Mouse (Mus musculus) retina, postnatal 7 days (tissue): ENCODE results near the gene Zfp541.

Source experiments
- DNase-seq: peaks from one replicate; pipeline ENCODE4 v3.0.0-alpha.2; 2012; ENCODE audit warnings: low read depth, low spot score

Gene Zfp541

GRCm38 (mm10) chr7:16080581-16080980 lies 19.0 kb downstream of the Zfp541 start:
- DNase-seq, result no peak

- DNase-seq, result no peak
Measured at GRCm38 (mm10) chr7:16083361-16083760, 21.7 kb downstream of the Zfp541 start.

- no peak for DNase-seq
Measured at GRCm38 (mm10) chr7:16087587-16087986, 26.0 kb downstream of the Zfp541 start.

GRCm38 (mm10) chr7:16094592-16094991 lies 33.0 kb downstream of the Zfp541 start:
- no peak for DNase-seq

GRCm38 (mm10) chr7:16098021-16099017 lies 36.7 kb downstream of the Zfp541 start, which contains the start of gene Napa:
Gene Napa, plus strand, starts transcription at chr7:16098458.
- peak; percentile 99 for DNase-seq

- no peak for DNase-seq
Measured at GRCm38 (mm10) chr7:16099901-16100300, 38.3 kb downstream of the Zfp541 start.

GRCm38 (mm10) chr7:16101081-16101480 lies 39.5 kb downstream of the Zfp541 start:
- no peak for DNase-seq

GRCm38 (mm10) chr7:16101726-16102475 lies 40.3 kb downstream of the Zfp541 start:
- DNase-seq, result no peak

- DNase-seq, result no peak
Measured at GRCm38 (mm10) chr7:16102686-16103226, 41.1 kb downstream of the Zfp541 start.

GRCm38 (mm10) chr7:16103760-16104159 lies 42.1 kb downstream of the Zfp541 start:
- no peak for DNase-seq

GRCm38 (mm10) chr7:16104611-16105388 lies 43.2 kb downstream of the Zfp541 start:
- peak; percentile 65 for DNase-seq

- no peak for DNase-seq
Measured at GRCm38 (mm10) chr7:16108886-16109542, 47.4 kb downstream of the Zfp541 start.

- DNase-seq, result no peak
Measured at GRCm38 (mm10) chr7:16110158-16110557, 48.5 kb downstream of the Zfp541 start.

GRCm38 (mm10) chr7:16111284-16112090 lies 49.9 kb downstream of the Zfp541 start:
- no peak for DNase-seq

- no peak for DNase-seq
Measured at GRCm38 (mm10) chr7:16116418-16116817, 54.8 kb downstream of the Zfp541 start.

- DNase-seq, result no peak
Measured at GRCm38 (mm10) chr7:16117100-16117499, 55.5 kb downstream of the Zfp541 start.

- DNase-seq, result peak; percentile 90
Measured at GRCm38 (mm10) chr7:16119569-16120261, 58.1 kb downstream of the Zfp541 start, which contains the start of gene Kptn. Gene Kptn, plus strand, starts transcription at chr7:16119895.

GRCm38 (mm10) chr7:16120262-16120600 lies 58.6 kb downstream of the Zfp541 start:
- DNase-seq, result no peak

- DNase-seq, result no peak
Measured at GRCm38 (mm10) chr7:16125829-16126228, 64.2 kb downstream of the Zfp541 start.
